Mouse (Mus musculus) adrenal gland, adult 8-10 months (tissue): ENCODE measurements around the gene Adam12. TPM values are rescaled to one million over a fixed set of nuclear protein-coding genes. Genes with fewer than 3 reads are reported as not detected.

ENCODE experiments used
- DNase-seq: peaks from one replicate; pipeline ENCODE4 v3.0.0; 2022
- total RNA-seq, 4 experiments: library from RNA; stranded (reverse); gene quantifications; 2 replicates each; pipeline ENCODE4 v1.2.4; 2022

Gene Adam12
- total RNA-seq, 4 experiments from 2014 or later: 5.3 to 7.2 (median 5.8) TPM

- peak; percentile 50 for DNase-seq
These were observed 7.0 kb downstream of the Adam12 start for GRCm38 (mm10) chr7:134224741-134225612.

GRCm38 (mm10) chr7:134224421-134224740 is 7.6 kb downstream of the Adam12 start:
- no peak for DNase-seq

- DNase-seq: peak; percentile 60
These were observed 8.3 kb downstream of the Adam12 start for GRCm38 (mm10) chr7:134223444-134224161.

- DNase-seq: no peak
These were observed 24.0 kb downstream of the Adam12 start for GRCm38 (mm10) chr7:134207956-134208355.

GRCm38 (mm10) chr7:134193089-134193488 is 38.9 kb downstream of the Adam12 start:
- DNase-seq: peak; percentile 15

GRCm38 (mm10) chr7:134190101-134190500 is 41.8 kb downstream of the Adam12 start:
- DNase-seq: no peak

- DNase-seq: no peak
These were observed 43.4 kb downstream of the Adam12 start for GRCm38 (mm10) chr7:134188565-134188964.

- DNase-seq: no peak
These were observed 44.0 kb downstream of the Adam12 start for GRCm38 (mm10) chr7:134187946-134188345.

GRCm38 (mm10) chr7:134186497-134186896 is 45.4 kb downstream of the Adam12 start:
- DNase-seq: no peak

GRCm38 (mm10) chr7:134185751-134186150 is 46.2 kb downstream of the Adam12 start:
- DNase-seq: no peak

GRCm38 (mm10) chr7:134181717-134182116 is 50.2 kb downstream of the Adam12 start:
- DNase-seq: no peak

- no peak for DNase-seq
These were observed 50.9 kb downstream of the Adam12 start for GRCm38 (mm10) chr7:134181056-134181455.

GRCm38 (mm10) chr7:134177051-134177450 is 54.9 kb downstream of the Adam12 start:
- DNase-seq: no peak

GRCm38 (mm10) chr7:134175201-134175600 is 56.7 kb downstream of the Adam12 start:
- no peak for DNase-seq

- DNase-seq: no peak
These were observed 58.4 kb downstream of the Adam12 start for GRCm38 (mm10) chr7:134173442-134174090.

- no peak for DNase-seq
These were observed 61.6 kb downstream of the Adam12 start for GRCm38 (mm10) chr7:134170180-134170910.

- DNase-seq: no peak
These were observed 62.2 kb downstream of the Adam12 start for GRCm38 (mm10) chr7:134169780-134170179.

GRCm38 (mm10) chr7:134167586-134167985 is 64.4 kb downstream of the Adam12 start:
- no peak for DNase-seq

- no peak for DNase-seq
These were observed 68.2 kb downstream of the Adam12 start for GRCm38 (mm10) chr7:134163751-134164150.

- DNase-seq: no peak
These were observed 69.1 kb downstream of the Adam12 start for GRCm38 (mm10) chr7:134162886-134163285.

- no peak for DNase-seq
These were observed 72.3 kb downstream of the Adam12 start for GRCm38 (mm10) chr7:134159608-134160007.

- no peak for DNase-seq
These were observed 80.6 kb downstream of the Adam12 start for GRCm38 (mm10) chr7:134151330-134151729.

- no peak for DNase-seq
These were observed 81.6 kb downstream of the Adam12 start for GRCm38 (mm10) chr7:134150305-134150704.
